Mouse (Mus musculus) hindbrain, embryonic 14.5 days (tissue): ENCODE data around the gene Hist1h2aa. TPM values are rescaled to one million over a fixed set of nuclear protein-coding genes. Genes with fewer than 3 reads are reported as not detected.

Experiments used
- ATAC-seq: fragments of 200-750 bp; cut with Nextera tagmentation; 2 replicates; pipeline ENCODE4 v1.8.0; 2017; ENCODE audit warnings: moderate number of reproducible peaks, mild to moderate bottlenecking, moderate TSS enrichment, moderate library complexity; ENCODE audit not compliant: low FRiP score
- DNase-seq: peaks from one replicate; pipeline ENCODE4 v3.0.0-alpha.2; 2015; ENCODE audit warnings: low spot score
- H3K27ac ChIP-seq: fragments of 300-500 bp; sonication (generic); 2 replicates; pipeline ENCODE4 v1.5.1; 2014; ENCODE audit warnings: mild to moderate bottlenecking, moderate library complexity
- H3K27me3 ChIP-seq: fragments of 300-500 bp; sonication (generic); 2 replicates; pipeline ENCODE4 v1.6.1; 2014; ENCODE audit warnings: mild to moderate bottlenecking, low read length, mixed read lengths; ENCODE audit not compliant: control insufficient read depth, insufficient read depth
- H3K36me3 ChIP-seq: fragments of 300-500 bp; sonication (generic); replicated peaks from 2 replicates; pipeline ENCODE4 v1.6.1; 2014; ENCODE audit not compliant: control insufficient read depth, insufficient read depth
- H3K4me1 ChIP-seq: fragments of 300-500 bp; sonication (generic); replicated peaks from 2 replicates; pipeline ENCODE4 v1.6.1; 2014; ENCODE audit warnings: antibody characterized with exemption, low read length, mixed read lengths; ENCODE audit not compliant: control insufficient read depth, insufficient read depth
- H3K4me2 ChIP-seq: fragments of 300-500 bp; sonication (generic); replicated peaks from 2 replicates; pipeline ENCODE4 v1.6.1; 2014; ENCODE audit warnings: mild to moderate bottlenecking, moderate library complexity
- H3K4me3 ChIP-seq: fragments of 300-500 bp; sonication (generic); replicated peaks from 2 replicates; pipeline ENCODE4 v1.5.1; 2014; ENCODE audit warnings: mild to moderate bottlenecking, low read length
- H3K9ac ChIP-seq: fragments of 300-500 bp; sonication (generic); 2 replicates; pipeline ENCODE4 v1.6.1; 2014
- H3K9me3 ChIP-seq: fragments of 300-500 bp; sonication (generic); 2 replicates; pipeline ENCODE4 v1.6.1; 2016; ENCODE audit warnings: low read length; ENCODE audit not compliant: control insufficient read depth
- WGBS: fragments of 180-500 bp; shearing (Covaris S2); extraction: QIAGEN DNeasy Blood & Tissue Kit; methylation state at CpG from one replicate; pipeline ENCODE4 v1.1.7; 2014; 5-methylcytosine and 5-hydroxymethylcytosine counted together
- polyA plus RNA-seq: library from polyadenylated mRNA; unstranded; fragments of >200 nt; fragmentation: Nextera tagmentation; extraction: Ambion mirVana; gene quantifications from 2 replicates; pipeline ENCODE4 v1.2.1, GENCODE M21; 2014

The Hist1h2aa gene
- polyA plus RNA-seq, 1 experiment from 2014 or later: not detected

DNA sequence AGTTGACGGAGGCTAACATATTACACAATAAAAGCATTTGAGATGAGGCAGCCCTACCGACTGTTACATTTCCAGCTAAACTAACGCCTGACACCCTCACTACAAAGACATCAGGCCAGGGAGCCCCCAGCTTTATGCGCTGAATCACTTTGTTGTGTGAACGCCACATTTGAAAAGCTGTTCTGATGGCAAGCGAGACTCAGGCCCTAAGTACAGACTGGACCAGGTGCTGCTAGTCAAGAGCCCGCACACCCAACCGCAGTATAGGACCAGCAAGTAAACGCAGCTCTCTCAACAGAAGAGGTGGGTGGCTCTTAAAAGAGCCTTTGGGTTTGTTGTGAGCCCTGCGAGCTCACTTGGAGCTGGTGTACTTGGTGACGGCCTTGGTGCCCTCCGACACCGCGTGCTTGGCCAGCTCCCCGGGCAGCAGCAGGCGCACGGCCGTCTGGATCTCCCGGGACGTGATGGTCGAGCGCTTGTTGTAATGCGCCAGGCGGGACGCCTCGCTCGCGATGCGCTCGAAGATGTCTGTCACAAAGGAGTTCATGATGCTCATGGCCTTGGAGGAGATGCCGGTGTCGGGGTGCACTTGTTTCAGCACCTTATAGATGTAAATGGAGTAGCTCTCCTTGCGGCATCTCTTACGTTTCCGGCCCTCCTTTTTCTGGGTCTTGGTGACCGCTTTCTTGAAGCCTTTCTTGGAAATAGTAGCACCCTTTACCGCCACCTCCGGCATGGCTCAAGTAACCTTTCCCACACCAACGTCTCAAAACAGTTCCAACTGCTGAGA, 646 bp upstream of the Hist1h2aa start, which contains the start of gene Hist1h2ba:
TSS of gene Hist1h2ba (minus strand) at position 736 of the 790 bp plus-strand sequence.
- Histone ChIP-seq H3K9me3 (no peaks in the 10 kb centered on the region), H3K9ac (no peak within 1 kb of the TSS), H3K4me3 (no peak within 1 kb of the TSS), H3K36me3 (no peaks in the 10 kb centered on the region), H3K4me2 (no peak within 1 kb of the TSS), H3K27ac (no peak within 1 kb of the TSS), H3K4me1 (no peaks in the 10 kb centered on the region), H3K27me3 (no peaks in the 10 kb centered on the region)
- WGBS: 96% methylated on average over 35 of the region's 39 CpGs
- ATAC-seq (no peak), DNase-seq (no peak)

DNA sequence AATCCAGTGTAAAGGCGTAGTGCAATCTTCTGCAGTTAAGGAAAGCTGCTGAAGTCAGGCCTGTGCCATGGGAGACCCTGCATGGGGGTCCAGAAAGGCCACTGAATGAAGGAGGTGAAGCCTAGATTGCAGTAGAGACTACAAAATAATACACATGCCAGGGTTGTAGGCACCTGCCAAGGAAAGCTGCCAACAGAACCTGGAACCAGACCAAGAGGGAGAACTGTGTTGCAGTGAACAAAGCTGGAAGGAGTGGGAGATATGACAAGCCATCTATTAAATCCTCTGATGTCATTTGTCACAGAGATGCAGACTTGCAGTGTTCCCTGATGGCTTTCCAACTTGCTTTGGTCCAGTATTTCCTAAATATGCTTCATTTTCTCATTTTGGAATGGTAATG, 4.4 kb downstream of the Hist1h2aa start:
- H3K27me3 ChIP-seq: no peaks in the 10 kb centered on the region
- ATAC-seq (no peak), DNase-seq (peak; percentile 40)
- H3K4me2 ChIP-seq: no peak overlapping the region
- no peak overlapping the region for H3K4me3 ChIP-seq
- H3K9me3 ChIP-seq: no peaks in the 10 kb centered on the region
- no peak overlapping the region for H3K9ac ChIP-seq
- no peaks in the 10 kb centered on the region for H3K36me3 ChIP-seq
- 90% methylated on average over 1 of the region's 1 CpGs for WGBS
- no peak overlapping the region for H3K27ac ChIP-seq
- H3K4me1 ChIP-seq: no peaks in the 10 kb centered on the region

DNA sequence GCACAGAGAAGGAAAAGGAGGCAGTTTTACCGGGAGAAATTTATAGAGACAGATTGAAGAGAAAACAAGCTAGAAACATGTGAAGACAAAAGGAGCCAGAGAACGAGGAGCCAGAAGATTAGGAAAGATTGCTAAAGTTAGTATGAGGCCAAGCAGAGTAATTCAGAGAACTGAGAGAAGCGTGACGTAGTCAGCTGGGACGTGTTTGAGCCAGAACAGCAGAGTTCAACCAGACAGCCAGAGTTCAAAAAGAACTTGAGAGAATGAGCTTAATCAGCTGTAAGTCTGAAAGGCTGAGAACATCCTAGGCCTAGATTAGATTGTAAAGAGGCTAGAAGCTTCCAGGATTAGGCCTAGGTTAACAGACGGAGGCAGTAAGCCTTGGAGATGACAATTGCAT, 6.0 kb downstream of the Hist1h2aa start:
- Histone ChIP-seq H3K9ac (no peak overlapping the region), H3K4me1 (no peaks in the 10 kb centered on the region), H3K4me2 (no peak overlapping the region), H3K27ac (no peak overlapping the region), H3K9me3 (no peaks in the 10 kb centered on the region), H3K4me3 (no peak overlapping the region), H3K36me3 (no peaks in the 10 kb centered on the region), H3K27me3 (no peaks in the 10 kb centered on the region)
- 67% methylated on average over 6 of the region's 6 CpGs for WGBS
- no peak for ATAC-seq
- no peak for DNase-seq

DNA sequence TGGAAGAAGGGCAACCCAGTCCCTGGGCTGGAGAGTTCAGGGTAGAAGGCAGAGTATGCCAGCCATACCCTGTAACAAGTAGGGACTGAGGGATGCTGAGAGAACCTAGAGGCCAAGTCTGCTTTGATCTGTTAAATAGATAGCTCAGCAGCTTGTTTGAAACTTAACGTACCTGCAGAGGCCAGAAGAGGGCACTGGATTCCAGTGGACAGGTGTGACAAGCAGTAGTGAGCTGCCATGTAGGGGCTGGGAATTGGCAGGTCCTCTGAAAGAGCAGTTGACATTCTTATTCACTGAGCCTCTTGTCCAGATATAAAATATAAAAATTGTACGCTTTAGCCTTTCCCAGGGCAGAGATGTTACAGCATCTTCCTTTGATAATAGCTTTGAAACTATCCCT, 8.6 kb downstream of the Hist1h2aa start:
- H3K27me3 ChIP-seq: no peaks in the 10 kb centered on the region
- no peak for ATAC-seq
- H3K36me3 ChIP-seq: no peaks in the 10 kb centered on the region
- 55% methylated on average over 2 of the region's 2 CpGs for WGBS
- no peaks in the 10 kb centered on the region for H3K9me3 ChIP-seq
- H3K9ac ChIP-seq: no peak overlapping the region
- no peak overlapping the region for H3K4me2 ChIP-seq
- H3K27ac ChIP-seq: no peak overlapping the region
- H3K4me1 ChIP-seq: no peaks in the 10 kb centered on the region
- no peak overlapping the region for H3K4me3 ChIP-seq
- DNase-seq: no peak

DNA sequence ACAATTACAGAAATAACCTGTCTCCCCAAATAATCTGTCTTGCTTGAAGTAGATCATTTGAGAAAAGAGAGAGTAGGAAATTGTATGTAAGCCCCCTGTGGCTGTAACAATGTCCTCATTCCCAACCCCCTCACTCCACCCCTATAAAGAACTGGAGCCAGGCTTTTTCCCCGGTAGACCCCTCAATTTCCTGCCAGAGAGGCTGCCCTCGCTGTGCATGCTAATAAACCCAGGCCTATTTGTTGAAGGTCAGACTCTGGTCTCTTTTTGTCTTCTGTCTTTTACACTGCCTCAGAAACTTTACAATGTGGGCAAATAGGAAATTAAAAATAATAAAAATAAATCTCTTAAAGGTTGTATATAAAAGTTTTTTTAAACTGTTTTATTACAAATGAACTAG, 12.0 kb downstream of the Hist1h2aa start:
- DNase-seq: no peak
- Histone ChIP-seq H3K4me2 (no peak overlapping the region), H3K4me1 (peaks cover 7% of the 10 kb centered on the region; the same call in 1 of the 2 replicates), H3K4me3 (no peak overlapping the region), H3K36me3 (no peaks in the 10 kb centered on the region), H3K9me3 (no peaks in the 10 kb centered on the region), H3K9ac (no peak overlapping the region), H3K27ac (no peak overlapping the region), H3K27me3 (no peaks in the 10 kb centered on the region)
- no peak for ATAC-seq
- WGBS: 23% methylated on average over 2 of the region's 2 CpGs

DNA sequence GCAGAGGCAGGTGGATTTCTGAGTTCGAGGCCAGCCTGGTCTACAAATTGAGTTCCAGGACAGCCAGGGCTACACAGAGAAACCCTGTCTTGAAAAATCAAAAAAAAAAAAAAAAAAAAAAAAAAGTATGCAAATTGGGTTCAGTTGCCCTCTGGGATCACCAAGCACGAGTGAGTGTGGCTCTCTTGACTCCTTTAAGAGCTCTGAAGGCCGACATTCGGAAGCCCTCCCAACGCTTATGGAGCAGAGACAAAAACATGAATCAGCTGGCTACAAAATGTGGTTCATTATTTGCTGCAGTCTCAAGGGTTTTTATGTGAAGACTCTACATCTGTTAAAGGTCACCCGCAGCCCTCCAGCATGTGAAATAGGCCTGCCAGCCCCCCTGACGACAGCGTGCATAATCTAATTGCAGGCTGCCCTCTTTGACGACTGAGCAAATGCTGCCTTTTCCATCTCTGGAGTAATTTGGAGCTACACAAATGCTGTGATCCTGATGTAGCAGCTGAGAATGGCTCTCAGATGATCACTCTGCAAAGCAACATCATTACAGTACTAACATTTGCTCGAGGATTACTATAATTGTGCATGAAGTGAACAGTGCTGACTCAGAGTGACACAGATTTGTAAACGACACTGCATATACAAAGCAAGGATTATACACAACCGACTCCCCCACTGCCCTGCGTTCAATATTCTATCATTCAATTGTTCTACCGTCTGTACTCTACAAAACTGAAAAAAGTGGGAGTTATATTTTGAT, 15.4 kb downstream of the Hist1h2aa start:
- H3K4me2 ChIP-seq: peak overlapping the region; percentile 13; the same call in 1 of the 2 replicates
- no peaks in the 10 kb centered on the region for H3K9me3 ChIP-seq
- peaks cover 7% of the 10 kb centered on the region; the same call in 1 of the 2 replicates for H3K4me1 ChIP-seq
- H3K27ac ChIP-seq: peak overlapping the region; percentile 61
- DNase-seq (peak; percentile 70), ATAC-seq (peak; percentile 84)
- H3K27me3 ChIP-seq: no peaks in the 10 kb centered on the region
- WGBS: 28% methylated on average over 14 of the region's 14 CpGs
- H3K4me3 ChIP-seq: no peak overlapping the region
- no peaks in the 10 kb centered on the region for H3K36me3 ChIP-seq
- no peak overlapping the region for H3K9ac ChIP-seq

DNA sequence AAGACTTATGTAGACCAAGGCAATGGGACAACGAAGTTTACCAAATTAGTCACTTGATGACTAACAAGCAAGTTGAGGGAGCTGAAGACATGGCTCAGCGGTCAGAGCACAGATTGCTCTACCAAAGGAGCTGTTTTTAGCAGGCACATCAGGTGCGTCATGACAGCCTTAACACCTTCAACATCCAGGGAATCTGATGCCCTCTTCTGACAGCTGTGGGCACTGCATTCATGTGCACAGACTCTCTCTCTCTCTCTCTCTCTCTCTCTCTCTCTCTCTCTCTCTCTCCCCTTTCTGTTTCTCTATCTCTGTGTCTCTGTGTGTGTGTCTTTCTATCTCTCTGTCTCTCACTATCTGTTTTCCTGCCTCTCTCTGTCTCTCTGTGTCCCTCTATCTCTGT, 16.7 kb downstream of the Hist1h2aa start:
- ATAC-seq: no peak
- no peak overlapping the region for H3K4me2 ChIP-seq
- no peak overlapping the region for H3K27ac ChIP-seq
- H3K36me3 ChIP-seq: no peaks in the 10 kb centered on the region
- DNase-seq: no peak
- H3K9me3 ChIP-seq: no peaks in the 10 kb centered on the region
- H3K4me3 ChIP-seq: no peak overlapping the region
- peaks cover 7% of the 10 kb centered on the region; the same call in 1 of the 2 replicates for H3K4me1 ChIP-seq
- no peak overlapping the region for H3K9ac ChIP-seq
- 79% methylated on average over 3 of the region's 3 CpGs for WGBS
- no peaks in the 10 kb centered on the region for H3K27me3 ChIP-seq

DNA sequence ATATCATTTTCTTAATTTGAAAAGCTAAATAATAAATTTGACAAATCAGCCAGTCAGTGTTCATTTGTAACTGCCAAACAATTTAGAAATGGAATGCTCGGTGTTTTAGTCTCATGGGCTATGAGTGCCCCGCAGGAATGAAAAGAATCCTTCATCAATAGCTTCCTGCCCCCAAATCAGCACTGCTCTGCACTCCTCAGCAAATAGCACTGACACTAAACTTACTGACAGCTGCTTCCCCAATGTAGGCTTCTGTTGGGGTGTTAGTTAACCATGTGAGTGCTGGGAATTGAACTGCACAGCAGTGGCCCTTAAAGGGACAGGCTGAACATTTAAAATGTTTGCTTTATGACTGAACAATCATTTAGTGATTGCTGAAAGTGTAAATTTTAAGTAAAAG, 25.5 kb downstream of the Hist1h2aa start:
- H3K4me2 ChIP-seq: no peak overlapping the region
- no peak overlapping the region for H3K4me3 ChIP-seq
- no peak overlapping the region for H3K9ac ChIP-seq
- WGBS: 21% methylated on average over 2 of the region's 2 CpGs
- H3K27ac ChIP-seq: no peak overlapping the region
- no peaks in the 10 kb centered on the region; the same call in 1 of the 2 replicates for H3K4me1 ChIP-seq
- DNase-seq (no peak), ATAC-seq (no peak)
- H3K27me3 ChIP-seq: no peaks in the 10 kb centered on the region
- no peaks in the 10 kb centered on the region for H3K9me3 ChIP-seq
- no peaks in the 10 kb centered on the region for H3K36me3 ChIP-seq

DNA sequence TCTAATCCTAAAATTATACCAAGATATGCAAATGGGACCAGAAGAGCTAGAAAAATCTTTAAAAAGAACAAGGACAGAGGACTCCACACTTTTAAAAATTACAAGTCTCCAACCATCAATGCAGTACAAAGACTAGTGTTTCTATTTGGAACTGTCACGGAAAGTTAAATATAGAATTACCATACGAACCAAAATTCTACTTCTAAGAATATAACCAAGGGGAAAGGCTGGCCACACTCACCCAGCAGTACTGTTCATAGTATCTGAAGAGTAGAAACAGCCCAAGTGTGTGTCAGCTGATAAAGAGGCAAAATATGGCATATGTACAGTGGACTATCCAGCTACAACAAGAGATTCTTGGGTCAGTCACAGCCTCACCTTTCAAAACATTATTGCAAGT, 30.6 kb downstream of the Hist1h2aa start:
- ATAC-seq: no peak
- no peaks in the 10 kb centered on the region for H3K36me3 ChIP-seq
- WGBS: 91% methylated on average over 2 of the region's 2 CpGs

More for the DNA sequence above, 30.6 kb downstream of the Hist1h2aa start:
- no peak overlapping the region for H3K9ac ChIP-seq
- no peak overlapping the region for H3K4me3 ChIP-seq
- no peaks in the 10 kb centered on the region for H3K9me3 ChIP-seq
- H3K4me2 ChIP-seq: no peak overlapping the region
- no peaks in the 10 kb centered on the region for H3K4me1 ChIP-seq
- H3K27me3 ChIP-seq: no peaks in the 10 kb centered on the region
- no peak overlapping the region for H3K27ac ChIP-seq
- DNase-seq: no peak
